Mouse (Mus musculus) spleen, adult 2 months (tissue): Measurements from ENCODE around the gene Fuca1. TPM values are rescaled to one million over a fixed set of nuclear protein-coding genes. Genes with fewer than 3 reads are reported as not detected.

Source experiments
- DNase-seq, 2 experiments: peaks; one replicate each; pipeline versions ENCODE4 v3.0.0 to v3.0.0-alpha.2; 2012 to 2021; ENCODE audit warnings: low spot score in 2 of 2, low read depth in 1 of 2
- H3K27ac ChIP-seq: fragments of 200-500 bp; 2 replicates; pipeline ENCODE4 v1.5.1; 2012; ENCODE audit warnings: low read length, inconsistent platforms; ENCODE audit not compliant: insufficient read depth
- H3K27me3 ChIP-seq: fragments of 200-500 bp; 2 replicates; pipeline ENCODE4 v1.6.1; 2012; ENCODE audit warnings: mild to moderate bottlenecking, moderate library complexity, low read length, inconsistent platforms; ENCODE audit not compliant: control insufficient read depth, insufficient read depth
- H3K36me3 ChIP-seq: fragments of 200-500 bp; 2 replicates; pipeline ENCODE4 v1.6.1; 2012; ENCODE audit warnings: mild to moderate bottlenecking, low read length, inconsistent platforms; ENCODE audit not compliant: control insufficient read depth, insufficient read depth
- H3K4me1 ChIP-seq: fragments of 200-500 bp; 2 replicates; pipeline ENCODE4 v1.6.1; 2011; ENCODE audit warnings: inconsistent platforms; ENCODE audit not compliant: control insufficient read depth, insufficient read depth, insufficient read length
- H3K4me3 ChIP-seq: fragments of 200-500 bp; 2 replicates; pipeline ENCODE4 v1.5.1; 2011; ENCODE audit warnings: mild to moderate bottlenecking, inconsistent platforms; ENCODE audit not compliant: insufficient read depth, insufficient read length; ENCODE audit errors: extremely low read depth
- CTCF ChIP-seq: fragments of 200-500 bp; IDR thresholded peaks from 2 replicates; pipeline ENCODE4 v1.5.1; 2011; ENCODE audit warnings: mild to moderate bottlenecking, inconsistent platforms; ENCODE audit not compliant: insufficient read depth, insufficient read length, insufficient replicate concordance; ENCODE audit errors: extremely low read depth
- POLR2A ChIP-seq: fragments of 200-500 bp; IDR thresholded peaks from 2 replicates; pipeline ENCODE4 v1.6.1; 2011; ENCODE audit warnings: low read depth, low read length, inconsistent platforms
- WGBS: fragments of 180-500 bp; shearing (Covaris S2); methylation state at CpG from one replicate; pipeline ENCODE4 v1.1.7; 2018; 5-methylcytosine and 5-hydroxymethylcytosine counted together
- polyA plus RNA-seq: library from polyadenylated mRNA; depleted of rRNA; stranded (reverse); fragments of >200 nt; gene quantifications from 2 replicates; pipeline ENCODE4 v1.2.3, GENCODE M21; 2012

Fuca1 gene
- polyA plus RNA-seq, 1 experiment, result 45.7 TPM

GRCm38 (mm10) chr4:135912164-135912563, 8.4 kb upstream of the Fuca1 start:
- Histone ChIP-seq H3K4me3 (peak overlapping the region; percentile 32; the same call in 1 of the 2 replicates), H3K27me3 (no peaks in the 10 kb centered on the region), H3K27ac (peak overlapping the region; percentile 85), H3K36me3 (peaks cover 15% of the 10 kb centered on the region), H3K4me1 (peaks cover 18% of the 10 kb centered on the region; the same call in 1 of the 2 replicates)
- TF ChIP-seq CTCF (no peak), POLR2A (no peak)
- WGBS, result 66% methylated on average over 3 of the region's 3 CpGs
- DNase-seq, result no peak

GRCm38 (mm10) chr4:135912835-135913234, 7.7 kb upstream of the Fuca1 start:
- WGBS, result 29% methylated on average over 3 of the region's 3 CpGs
- H3K4me3 ChIP-seq, result peak overlapping the region; percentile 36; the same call in 1 of the 2 replicates
- TF ChIP-seq CTCF (no peak), POLR2A (no peak)
- H3K27ac ChIP-seq, result peak overlapping the region; percentile 85
- peaks cover 19% of the 10 kb centered on the region; the same call in 1 of the 2 replicates for H3K4me1 ChIP-seq
- DNase-seq, result no peak
- H3K36me3 ChIP-seq, result peaks cover 14% of the 10 kb centered on the region
- H3K27me3 ChIP-seq, result no peaks in the 10 kb centered on the region

GRCm38 (mm10) chr4:135913433-135913832, 7.1 kb upstream of the Fuca1 start:
- Histone ChIP-seq H3K27ac (peak overlapping the region; percentile 85; the same call in 1 of the 2 replicates), H3K27me3 (no peaks in the 10 kb centered on the region), H3K4me3 (no peak overlapping the region), H3K36me3 (peaks cover 13% of the 10 kb centered on the region), H3K4me1 (peaks cover 22% of the 10 kb centered on the region; the same call in 1 of the 2 replicates)
- 49% methylated on average over 4 of the region's 4 CpGs for WGBS
- DNase-seq, result no peak
- no peak for TF ChIP-seq POLR2A
- TF ChIP-seq CTCF, result no peak

- Histone ChIP-seq H3K4me3 (no peak overlapping the region), H3K27ac (peak overlapping the region; percentile 92), H3K4me1 (peaks cover 17% of the 10 kb centered on the region; the same call in 1 of the 2 replicates), H3K36me3 (peaks cover 12% of the 10 kb centered on the region), H3K27me3 (no peaks in the 10 kb centered on the region)
- no peak for TF ChIP-seq POLR2A
- no peak for TF ChIP-seq CTCF
- no peak for DNase-seq
- WGBS, result 27% methylated on average over 13 of the region's 13 CpGs
Observed at GRCm38 (mm10) chr4:135918635-135919279, 1.8 kb upstream of the Fuca1 start.

GRCm38 (mm10) chr4:135919280-135919639, 1.3 kb upstream of the Fuca1 start:
- H3K27ac ChIP-seq, result peak overlapping the region; percentile 92
- H3K36me3 ChIP-seq, result peaks cover 12% of the 10 kb centered on the region
- no peak for TF ChIP-seq POLR2A
- WGBS, result 79% methylated on average over 3 of the region's 3 CpGs
- H3K4me3 ChIP-seq, result no peak overlapping the region
- no peak for DNase-seq
- no peaks in the 10 kb centered on the region for H3K27me3 ChIP-seq
- H3K4me1 ChIP-seq, result peaks cover 17% of the 10 kb centered on the region; the same call in 1 of the 2 replicates

- Histone ChIP-seq H3K27ac (peak overlapping the region; percentile 75), H3K36me3 (peaks cover 22% of the 10 kb centered on the region), H3K27me3 (no peaks in the 10 kb centered on the region), H3K4me3 (peak overlapping the region; percentile 94), H3K4me1 (peaks cover 17% of the 10 kb centered on the region; the same call in 1 of the 2 replicates)
- no peak for DNase-seq
- TF ChIP-seq POLR2A (no peak), CTCF (no peak)
- WGBS, result 3% methylated on average over 26 of the region's 26 CpGs
Observed at GRCm38 (mm10) chr4:135921257-135922120, 954 bp downstream of the Fuca1 start.

GRCm38 (mm10) chr4:135922190-135922589, 1.7 kb downstream of the Fuca1 start:
- TF ChIP-seq CTCF (no peak), POLR2A (no peak)
- WGBS, result 91% methylated on average over 1 of the region's 1 CpGs
- H3K27me3 ChIP-seq, result no peaks in the 10 kb centered on the region
- DNase-seq, result no peak
- no peak overlapping the region for H3K27ac ChIP-seq
- peaks cover 19% of the 10 kb centered on the region for H3K36me3 ChIP-seq
- peaks cover 17% of the 10 kb centered on the region; the same call in 1 of the 2 replicates for H3K4me1 ChIP-seq
- no peak overlapping the region for H3K4me3 ChIP-seq
